Mouse (Mus musculus) hindbrain, embryonic 15.5 days (tissue): ENCODE data around the gene Slc36a4. TPM values are rescaled to one million over a fixed set of nuclear protein-coding genes. Genes with fewer than 3 reads are reported as not detected.

Experiments
- ATAC-seq: fragments of 200-750 bp; cut with Nextera tagmentation; 2 replicates; pipeline ENCODE4 v1.8.0; 2017; ENCODE audit warnings: low read depth, moderate number of reproducible peaks, moderate TSS enrichment; ENCODE audit not compliant: low FRiP score
- H3K27ac ChIP-seq: fragments of 300-500 bp; sonication (generic); replicated peaks from 2 replicates; pipeline ENCODE4 v1.5.1; 2015; ENCODE audit warnings: mild to moderate bottlenecking, inconsistent platforms
- H3K27me3 ChIP-seq: fragments of 300-500 bp; sonication (generic); 2 replicates; pipeline ENCODE4 v1.6.1; 2015; ENCODE audit warnings: control low read depth, inconsistent platforms
- H3K36me3 ChIP-seq: fragments of 300-500 bp; sonication (generic); 2 replicates; pipeline ENCODE4 v1.6.1; 2015; ENCODE audit warnings: control low read depth, inconsistent platforms
- H3K4me1 ChIP-seq: fragments of 300-500 bp; sonication (generic); replicated peaks from 2 replicates; pipeline ENCODE4 v1.6.1; 2015; ENCODE audit warnings: control low read depth, inconsistent platforms
- H3K4me2 ChIP-seq: fragments of 300-500 bp; sonication (generic); 2 replicates; pipeline ENCODE4 v1.6.1; 2015; ENCODE audit warnings: moderate library complexity, mild to moderate bottlenecking, inconsistent platforms
- H3K4me3 ChIP-seq: fragments of 300-500 bp; sonication (generic); 2 replicates; pipeline ENCODE4 v1.5.1; 2015; ENCODE audit warnings: mild to moderate bottlenecking, inconsistent platforms
- H3K9ac ChIP-seq: fragments of 300-500 bp; sonication (generic); 2 replicates; pipeline ENCODE4 v1.6.1; 2015; ENCODE audit warnings: inconsistent platforms
- H3K9me3 ChIP-seq: fragments of 300-500 bp; sonication (generic); 2 replicates; pipeline ENCODE4 v1.6.1; 2016; ENCODE audit warnings: control low read depth, inconsistent platforms
- WGBS: fragments of 180-500 bp; shearing (Covaris S2); methylation state at CpG from one replicate; pipeline ENCODE4 v1.1.7; 2015; 5-methylcytosine and 5-hydroxymethylcytosine counted together
- polyA plus RNA-seq: library from polyadenylated mRNA; unstranded; fragments of >200 nt; fragmentation: Nextera tagmentation; extraction: Ambion mirVana; gene quantifications from 2 replicates; pipeline ENCODE4 v1.2.1, GENCODE M21; 2015

Slc36a4 gene
- polyA plus RNA-seq: 26.9 and 30.5 TPM in 2 replicates

DNA sequence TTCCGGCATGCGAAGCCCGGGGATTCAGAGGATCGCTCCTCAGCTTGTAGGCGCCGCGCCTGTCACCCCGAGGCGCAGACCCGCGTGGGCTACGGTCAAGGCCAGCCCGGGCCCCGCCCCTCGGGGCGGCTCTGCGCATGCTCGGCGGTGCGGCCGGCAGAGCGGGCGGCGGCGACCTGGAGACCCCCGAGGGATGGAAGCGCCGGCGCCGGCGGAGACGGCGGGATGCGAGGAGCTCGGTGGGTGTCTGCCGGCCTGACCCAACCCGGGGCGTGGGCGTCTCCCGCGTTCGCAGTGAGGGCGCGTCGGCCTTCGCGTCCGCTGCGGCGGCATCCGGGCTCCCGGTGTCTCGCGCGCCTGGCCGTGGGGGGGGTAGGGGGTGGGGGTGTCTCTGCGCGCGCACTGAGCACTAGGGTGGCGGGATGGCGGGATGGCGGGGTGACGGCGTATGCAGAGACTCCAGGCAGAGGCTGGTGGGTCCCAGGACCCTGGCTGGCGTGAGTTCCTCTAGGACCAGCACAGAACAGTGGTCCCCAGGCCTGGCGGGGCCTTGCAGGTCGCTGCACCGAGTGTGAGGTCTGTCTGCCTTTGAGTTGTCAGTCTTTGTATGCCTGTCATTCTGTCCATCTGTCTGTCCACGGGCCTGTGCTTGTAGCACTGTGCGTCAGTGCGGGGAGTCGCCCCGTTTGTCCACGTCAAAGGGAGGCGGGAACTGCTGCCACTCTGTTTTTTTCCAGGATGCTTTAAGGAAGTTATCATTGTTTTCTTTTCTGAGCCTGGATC is at the start of gene Slc36a4:
Gene Slc36a4 (plus strand): TSS at position 140 of the 783 bp plus-strand sequence.
- H3K9me3 ChIP-seq: no peaks in the 10 kb centered on the region
- no peaks in the 10 kb centered on the region for H3K36me3 ChIP-seq
- ATAC-seq: peak; percentile 94
- H3K4me3 ChIP-seq: peak within 1 kb of the TSS; percentile 63
- peaks cover 23% of the 10 kb centered on the region for H3K4me1 ChIP-seq
- H3K27me3 ChIP-seq: no peaks in the 10 kb centered on the region
- WGBS: under 1% methylated on average over 55 of the region's 75 CpGs
- peak within 1 kb of the TSS; percentile 68 for H3K4me2 ChIP-seq
- peak within 1 kb of the TSS; percentile 77 for H3K9ac ChIP-seq
- peak within 1 kb of the TSS; percentile 92 for H3K27ac ChIP-seq

DNA sequence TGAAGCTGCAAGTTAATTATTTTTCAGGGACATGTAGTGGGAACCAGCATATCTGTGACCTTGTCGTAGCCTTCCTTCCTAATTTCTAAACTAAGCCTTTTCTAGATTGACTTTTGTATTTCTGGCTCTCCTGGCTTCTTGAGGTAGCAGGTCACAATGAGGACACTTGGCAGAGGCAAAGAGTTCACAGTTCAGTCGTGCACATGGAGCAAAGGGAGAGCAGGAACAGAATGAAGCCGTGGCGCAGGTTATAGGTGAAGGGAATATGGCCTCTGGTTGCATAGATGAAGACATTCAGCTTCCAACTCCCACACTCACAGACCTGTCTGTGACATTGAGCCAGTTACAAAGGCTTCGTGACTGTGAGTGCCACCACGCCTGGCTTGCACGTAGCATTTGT is 44.9 kb upstream of the Slc36a4 start:
- Histone ChIP-seq H3K4me3 (no peak overlapping the region), H3K4me2 (no peak overlapping the region), H3K27me3 (no peaks in the 10 kb centered on the region), H3K9me3 (no peaks in the 10 kb centered on the region), H3K9ac (no peak overlapping the region), H3K4me1 (no peaks in the 10 kb centered on the region), H3K27ac (no peak overlapping the region), H3K36me3 (no peaks in the 10 kb centered on the region)
- WGBS: 85% methylated on average over 7 of the region's 7 CpGs
- ATAC-seq: no peak

DNA sequence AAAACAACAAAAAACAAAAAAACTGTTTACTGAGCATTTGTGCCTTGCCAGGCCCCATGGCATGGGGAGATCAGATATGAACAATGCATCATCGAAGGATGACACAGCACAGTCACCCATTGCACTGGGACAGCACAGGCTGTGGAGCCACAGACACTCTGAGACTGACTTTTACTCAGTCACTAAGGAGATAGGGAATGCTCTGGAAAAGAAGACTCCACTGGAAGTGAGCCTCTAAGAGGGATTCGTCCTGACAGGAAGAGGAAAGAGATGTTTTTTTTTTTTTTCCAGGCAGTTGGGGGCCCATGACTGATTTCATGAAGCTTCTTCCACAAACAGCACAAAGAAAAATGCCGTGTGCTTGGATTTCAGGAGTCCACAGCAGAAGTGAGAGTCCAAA is 40.1 kb upstream of the Slc36a4 start:
- no peak overlapping the region for H3K4me3 ChIP-seq
- WGBS: 74% methylated on average over 3 of the region's 3 CpGs
- no peak overlapping the region for H3K9ac ChIP-seq
- no peak for ATAC-seq
- H3K27ac ChIP-seq: no peak overlapping the region
- H3K9me3 ChIP-seq: no peaks in the 10 kb centered on the region
- H3K36me3 ChIP-seq: no peaks in the 10 kb centered on the region
- H3K27me3 ChIP-seq: no peaks in the 10 kb centered on the region
- H3K4me1 ChIP-seq: no peaks in the 10 kb centered on the region
- H3K4me2 ChIP-seq: no peak overlapping the region

DNA sequence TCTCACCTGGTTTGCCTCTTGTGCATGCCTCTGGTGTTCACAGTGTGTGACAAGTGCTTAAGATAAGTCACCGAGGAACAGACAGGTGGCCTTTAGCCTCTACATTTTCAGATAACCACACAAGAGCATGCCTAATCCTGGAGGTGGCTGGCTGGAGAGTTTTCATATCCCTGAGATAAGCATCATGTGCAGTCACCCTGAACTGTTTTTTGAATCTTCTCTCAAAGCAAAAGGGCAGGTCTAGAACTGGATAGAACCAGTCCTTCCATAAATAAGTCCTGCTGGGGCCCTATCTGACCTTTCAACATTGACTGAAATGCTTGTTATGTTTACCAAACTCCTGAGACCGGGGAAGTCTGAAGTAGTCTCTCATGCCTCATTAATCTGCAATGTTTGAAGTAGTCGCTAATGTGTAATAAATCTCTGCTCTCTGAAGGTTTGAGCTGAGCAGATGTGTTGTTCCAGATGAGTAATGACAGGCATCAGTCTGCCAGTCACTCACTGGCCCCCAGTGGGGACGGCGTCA is 39.5 kb upstream of the Slc36a4 start:
- Histone ChIP-seq H3K27ac (no peak overlapping the region), H3K4me2 (no peak overlapping the region), H3K9me3 (no peaks in the 10 kb centered on the region), H3K4me3 (no peak overlapping the region), H3K4me1 (no peaks in the 10 kb centered on the region), H3K36me3 (no peaks in the 10 kb centered on the region), H3K27me3 (no peaks in the 10 kb centered on the region), H3K9ac (no peak overlapping the region)
- WGBS: 30% methylated on average over 5 of the region's 5 CpGs
- 0 out of 2 replicates have a peak, but pooled peaks have one; percentile 51 for ATAC-seq

DNA sequence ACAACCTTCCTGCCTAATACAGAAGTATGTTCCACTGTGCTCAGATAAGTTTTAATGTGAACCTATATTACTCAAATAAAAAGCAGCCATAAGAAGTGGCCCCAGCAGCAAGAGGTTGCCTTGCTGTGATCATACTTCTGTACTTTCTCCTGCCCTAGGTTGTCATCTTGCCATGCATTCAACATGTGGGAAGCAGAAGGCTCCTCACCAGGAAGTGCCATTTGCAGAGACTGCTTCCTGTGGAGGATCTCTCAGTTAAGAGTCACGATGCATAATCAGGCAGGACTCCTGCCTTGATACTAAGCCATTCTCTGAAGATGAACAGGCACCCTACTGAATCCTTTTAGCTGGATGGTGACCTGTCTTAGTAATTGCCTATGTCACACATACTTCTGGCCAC is 37.3 kb upstream of the Slc36a4 start:
- H3K36me3 ChIP-seq: no peaks in the 10 kb centered on the region
- WGBS: 36% methylated on average over 1 of the region's 1 CpGs
- H3K4me3 ChIP-seq: no peak overlapping the region
- no peak overlapping the region for H3K27ac ChIP-seq
- no peaks in the 10 kb centered on the region for H3K27me3 ChIP-seq
- no peak overlapping the region for H3K4me2 ChIP-seq
- no peak for ATAC-seq
- no peaks in the 10 kb centered on the region for H3K4me1 ChIP-seq
- no peak overlapping the region for H3K9ac ChIP-seq
- H3K9me3 ChIP-seq: no peaks in the 10 kb centered on the region

DNA sequence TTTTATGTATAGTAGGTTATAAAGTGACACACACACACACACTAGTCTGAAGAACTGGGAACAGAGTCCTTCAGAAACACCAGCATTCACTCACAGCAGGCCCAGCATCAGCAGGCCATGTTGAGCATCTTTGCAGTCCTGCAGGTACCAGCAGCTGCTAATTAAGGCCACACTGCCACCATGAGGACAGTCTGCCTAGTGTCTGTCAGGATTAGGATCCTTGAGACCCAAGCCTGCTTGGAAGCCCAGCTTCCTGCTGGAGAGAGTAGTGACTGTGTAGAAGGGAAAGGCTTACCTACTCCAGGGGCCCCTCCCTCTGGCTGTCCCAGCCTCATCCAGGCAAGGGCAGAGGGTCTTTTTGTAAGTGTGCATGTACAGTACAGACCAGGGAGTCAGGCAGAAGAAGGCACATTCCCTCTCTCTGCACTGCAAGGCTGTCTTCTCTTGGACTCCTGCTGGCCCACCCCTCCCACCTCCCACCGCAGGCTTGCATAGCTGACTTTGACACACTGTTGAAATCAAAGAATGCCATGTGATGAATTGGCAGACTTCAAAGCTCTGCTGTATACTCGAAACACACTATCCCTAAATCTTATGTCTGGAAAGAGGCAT is 27.6 kb upstream of the Slc36a4 start:
- no peaks in the 10 kb centered on the region for H3K9me3 ChIP-seq
- H3K27ac ChIP-seq: no peak overlapping the region
- no peaks in the 10 kb centered on the region for H3K36me3 ChIP-seq
- no peaks in the 10 kb centered on the region for H3K4me1 ChIP-seq
- WGBS: 25% methylated on average over 2 of the region's 2 CpGs
- ATAC-seq: peak; percentile 93
- no peak overlapping the region for H3K9ac ChIP-seq
- H3K27me3 ChIP-seq: no peaks in the 10 kb centered on the region
- no peak overlapping the region for H3K4me3 ChIP-seq
- no peak overlapping the region for H3K4me2 ChIP-seq

DNA sequence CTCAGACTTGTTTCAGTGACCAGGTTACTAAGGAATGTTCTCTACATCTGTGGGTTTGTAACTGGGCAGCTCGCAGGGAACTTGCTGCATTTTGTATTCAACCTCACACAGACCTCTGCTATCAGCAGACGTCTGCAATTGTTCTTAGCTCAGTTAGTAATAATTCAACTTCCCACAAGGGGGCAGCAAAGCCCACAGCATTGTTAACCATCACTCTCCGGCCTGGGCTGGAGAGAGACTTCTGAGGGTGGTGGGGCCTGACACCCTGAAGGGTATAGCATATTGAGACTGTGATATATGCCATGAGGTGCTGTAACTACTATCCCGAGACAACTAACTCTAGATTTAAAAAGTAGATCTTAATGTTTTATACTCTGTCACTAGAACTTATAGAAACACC is 24.3 kb upstream of the Slc36a4 start:
- H3K4me3 ChIP-seq: no peak overlapping the region
- H3K4me2 ChIP-seq: no peak overlapping the region
- H3K27me3 ChIP-seq: no peaks in the 10 kb centered on the region
- H3K9ac ChIP-seq: no peak overlapping the region
- no peak overlapping the region for H3K27ac ChIP-seq
- no peaks in the 10 kb centered on the region for H3K36me3 ChIP-seq
- 16% methylated on average over 4 of the region's 4 CpGs for WGBS
- peak; percentile 74 for ATAC-seq
- no peaks in the 10 kb centered on the region for H3K4me1 ChIP-seq
- H3K9me3 ChIP-seq: no peaks in the 10 kb centered on the region

DNA sequence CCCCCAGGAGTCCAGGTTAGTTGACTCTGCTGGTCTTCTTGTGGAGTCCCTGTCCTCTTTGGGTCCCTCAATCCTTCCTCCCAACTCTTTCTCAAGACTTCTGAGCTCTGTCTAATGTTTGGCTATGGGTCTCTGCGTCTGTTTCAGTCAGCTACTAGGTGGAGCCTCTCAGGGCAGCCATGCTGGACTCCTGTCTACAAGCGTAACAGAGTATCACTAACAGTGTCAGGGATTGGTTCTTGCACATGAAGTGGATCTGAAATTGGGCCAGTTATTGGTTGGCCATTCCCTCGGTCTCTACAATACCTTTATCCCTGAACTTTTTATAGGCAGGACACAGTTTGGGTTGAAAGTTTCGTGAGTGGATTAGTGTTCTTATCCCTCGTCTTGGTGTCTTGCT is 22.2 kb upstream of the Slc36a4 start:
- Histone ChIP-seq H3K27ac (no peak overlapping the region), H3K9ac (no peak overlapping the region), H3K9me3 (no peaks in the 10 kb centered on the region), H3K27me3 (no peaks in the 10 kb centered on the region), H3K4me3 (no peak overlapping the region), H3K4me2 (no peak overlapping the region), H3K36me3 (no peaks in the 10 kb centered on the region), H3K4me1 (no peaks in the 10 kb centered on the region)
- ATAC-seq: no peak
- 96% methylated on average over 5 of the region's 5 CpGs for WGBS

DNA sequence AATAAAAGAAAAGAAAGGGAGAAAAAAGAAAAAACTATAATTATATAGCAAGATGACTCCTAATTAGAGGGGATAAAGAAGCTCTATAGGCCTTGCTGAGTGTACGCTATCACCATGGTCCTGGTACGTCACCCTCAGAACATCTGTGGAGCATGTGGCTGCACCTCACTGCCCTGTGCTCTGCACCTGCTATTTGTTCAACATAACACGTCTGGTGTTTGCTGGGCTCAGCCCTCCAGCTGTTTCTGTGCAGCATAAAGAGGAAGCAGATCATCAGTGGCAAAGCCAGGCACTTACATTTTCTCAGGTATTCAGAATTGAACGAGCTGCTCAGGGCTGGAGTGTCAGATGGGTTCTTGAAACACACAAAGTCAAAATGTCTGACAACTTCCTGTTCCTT is 15.7 kb upstream of the Slc36a4 start:
- WGBS: 76% methylated on average over 4 of the region's 4 CpGs
- H3K27me3 ChIP-seq: no peaks in the 10 kb centered on the region

DNA sequence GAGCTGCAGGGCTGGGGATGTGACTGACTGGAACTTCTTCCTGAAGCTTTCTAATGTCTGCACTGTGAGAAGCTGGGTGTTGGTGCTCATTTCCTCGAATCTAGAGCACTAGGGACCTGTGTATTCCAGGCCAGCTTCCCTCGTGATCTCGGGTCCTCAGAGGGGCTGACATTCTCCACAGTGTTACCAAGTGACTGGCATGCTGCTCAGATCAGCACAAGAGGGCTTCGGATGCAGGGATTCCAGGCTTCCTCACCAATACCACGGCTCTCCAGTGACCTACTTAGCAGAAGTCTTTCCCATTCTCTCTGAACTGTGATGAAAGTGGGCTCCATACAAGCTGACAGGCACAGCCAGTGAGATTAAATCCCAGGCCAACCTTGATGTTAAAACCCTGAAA is 14.5 kb upstream of the Slc36a4 start:
- H3K27ac ChIP-seq: no peak overlapping the region
- no peaks in the 10 kb centered on the region for H3K9me3 ChIP-seq
- no peak overlapping the region for H3K9ac ChIP-seq
- 44% methylated on average over 5 of the region's 5 CpGs for WGBS
- ATAC-seq: no peak
- H3K36me3 ChIP-seq: no peaks in the 10 kb centered on the region
- no peak overlapping the region for H3K4me3 ChIP-seq
- no peaks in the 10 kb centered on the region for H3K27me3 ChIP-seq
- H3K4me2 ChIP-seq: no peak overlapping the region
- H3K4me1 ChIP-seq: no peaks in the 10 kb centered on the region

More for the DNA sequence above, 15.7 kb upstream of the Slc36a4 start:
- Histone ChIP-seq H3K4me2 (no peak overlapping the region), H3K9me3 (no peaks in the 10 kb centered on the region), H3K4me1 (no peaks in the 10 kb centered on the region), H3K9ac (no peak overlapping the region), H3K36me3 (no peaks in the 10 kb centered on the region), H3K27ac (no peak overlapping the region), H3K4me3 (no peak overlapping the region)
- no peak for ATAC-seq

DNA sequence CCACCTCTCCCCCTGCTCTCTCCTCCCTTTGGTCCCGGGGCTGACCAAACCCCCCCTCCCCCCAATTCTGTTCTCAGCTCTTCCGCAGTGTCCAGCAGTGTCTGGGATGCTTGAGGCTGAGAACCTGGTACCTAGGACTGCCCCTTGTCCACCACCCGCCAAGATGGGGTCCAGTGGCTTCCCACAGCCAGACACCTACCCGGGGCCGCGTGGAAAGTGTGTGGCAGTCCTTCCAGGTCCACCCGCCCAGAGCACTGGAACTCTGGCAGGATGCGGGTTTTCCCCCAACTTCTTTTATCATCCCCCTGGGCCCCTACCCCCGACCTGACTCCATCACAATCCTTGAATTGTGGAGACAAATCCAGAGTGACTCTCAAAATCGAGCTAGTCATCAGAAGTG is 3.8 kb upstream of the Slc36a4 start:
- Histone ChIP-seq H3K4me1 (peaks cover 5% of the 10 kb centered on the region), H3K9me3 (no peaks in the 10 kb centered on the region), H3K27me3 (no peaks in the 10 kb centered on the region), H3K4me2 (no peak overlapping the region), H3K4me3 (no peak overlapping the region), H3K27ac (no peak overlapping the region), H3K9ac (no peak overlapping the region), H3K36me3 (no peaks in the 10 kb centered on the region)
- 83% methylated on average over 10 of the region's 10 CpGs for WGBS
- no peak for ATAC-seq

DNA sequence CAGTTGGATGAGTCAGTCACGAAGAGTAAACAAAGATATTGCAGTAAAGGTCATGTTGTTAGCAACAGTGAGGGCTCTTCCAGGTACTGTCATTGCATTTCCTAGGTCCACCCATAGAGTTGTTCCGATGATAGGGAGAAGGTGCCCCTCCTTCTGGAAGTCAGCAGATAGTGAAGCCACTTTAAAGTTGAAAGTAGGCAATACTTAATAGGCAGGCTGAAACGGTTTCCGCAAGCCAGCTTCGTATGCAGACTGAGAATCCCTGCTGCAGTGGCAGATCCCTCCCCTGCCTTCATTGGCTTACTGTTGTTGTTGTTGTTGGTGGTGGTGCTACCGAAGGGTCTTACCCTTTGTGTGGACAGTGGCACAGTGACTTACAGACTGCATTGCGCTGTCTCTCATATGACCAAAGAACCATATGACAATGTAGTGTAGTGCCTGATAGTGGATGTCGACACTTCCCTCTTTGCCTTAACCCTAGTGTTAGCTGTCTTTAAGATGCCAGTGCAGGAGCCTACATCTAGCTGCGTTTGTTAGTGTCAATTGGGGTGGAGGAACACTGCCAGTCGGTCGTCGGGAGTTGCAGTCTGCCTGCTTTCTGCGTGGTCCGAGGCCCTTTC is 449 bp upstream of the Slc36a4 start:
- 16% methylated on average over 14 of the region's 14 CpGs for WGBS
- Histone ChIP-seq H3K4me1 (peaks cover 23% of the 10 kb centered on the region), H3K27ac (peak overlapping the region; percentile 92), H3K36me3 (no peaks in the 10 kb centered on the region), H3K4me3 (peak overlapping the region; percentile 63), H3K27me3 (no peaks in the 10 kb centered on the region), H3K9me3 (no peaks in the 10 kb centered on the region), H3K9ac (peak overlapping the region; percentile 77), H3K4me2 (peak overlapping the region; percentile 68)
- peak; percentile 67 for ATAC-seq
